Mouse (Mus musculus) forebrain, embryonic 15.5 days (tissue): ENCODE measurements around the gene Chpf. TPM values are rescaled to one million over a fixed set of nuclear protein-coding genes. Genes with fewer than 3 reads are reported as not detected.

Experiments
- ATAC-seq: fragments of 200-750 bp; cut with Nextera tagmentation; replicated peaks from 2 replicates; pipeline ENCODE4 v1.8.0; 2017; ENCODE audit warnings: mild to moderate bottlenecking, moderate TSS enrichment, moderate library complexity
- H3K27ac ChIP-seq: fragments of 300-500 bp; sonication (generic); replicated peaks from 2 replicates; pipeline ENCODE4 v1.5.1; 2015; ENCODE audit warnings: mild to moderate bottlenecking, inconsistent platforms
- H3K27me3 ChIP-seq: fragments of 300-500 bp; sonication (generic); 2 replicates; pipeline ENCODE4 v1.6.1; 2015; ENCODE audit warnings: inconsistent platforms
- H3K36me3 ChIP-seq: fragments of 300-500 bp; sonication (generic); 2 replicates; pipeline ENCODE4 v1.6.1; 2015; ENCODE audit warnings: mild to moderate bottlenecking, inconsistent platforms
- H3K4me1 ChIP-seq: fragments of 300-500 bp; sonication (generic); 2 replicates; pipeline ENCODE4 v1.6.1; 2015; ENCODE audit warnings: inconsistent platforms
- H3K4me2 ChIP-seq: fragments of 300-500 bp; sonication (generic); replicated peaks from 2 replicates; pipeline ENCODE4 v1.6.1; 2015; ENCODE audit warnings: mild to moderate bottlenecking, inconsistent platforms
- H3K4me3 ChIP-seq: fragments of 300-500 bp; sonication (generic); 2 replicates; pipeline ENCODE4 v1.5.1; 2015; ENCODE audit warnings: mild to moderate bottlenecking, inconsistent platforms
- H3K9ac ChIP-seq: fragments of 300-500 bp; sonication (generic); replicated peaks from 2 replicates; pipeline ENCODE4 v1.6.1; 2015; ENCODE audit warnings: mild to moderate bottlenecking, inconsistent platforms
- H3K9me3 ChIP-seq: fragments of 300-500 bp; sonication (generic); 2 replicates; pipeline ENCODE4 v1.6.1; 2016; ENCODE audit warnings: inconsistent platforms
- WGBS: fragments of 180-500 bp; shearing (Covaris S2); methylation state at CpG from one replicate; pipeline ENCODE4 v1.1.7; 2015; ENCODE audit warnings: mixed read lengths; 5-methylcytosine and 5-hydroxymethylcytosine counted together
- polyA plus RNA-seq: library from polyadenylated mRNA; unstranded; fragments of >200 nt; fragmentation: Nextera tagmentation; extraction: Ambion mirVana; gene quantifications from 2 replicates; pipeline ENCODE4 v1.2.1, GENCODE M21; 2015

The Chpf gene
- polyA plus RNA-seq, 1 experiment from 2014 or later: 29.2 TPM

DNA sequence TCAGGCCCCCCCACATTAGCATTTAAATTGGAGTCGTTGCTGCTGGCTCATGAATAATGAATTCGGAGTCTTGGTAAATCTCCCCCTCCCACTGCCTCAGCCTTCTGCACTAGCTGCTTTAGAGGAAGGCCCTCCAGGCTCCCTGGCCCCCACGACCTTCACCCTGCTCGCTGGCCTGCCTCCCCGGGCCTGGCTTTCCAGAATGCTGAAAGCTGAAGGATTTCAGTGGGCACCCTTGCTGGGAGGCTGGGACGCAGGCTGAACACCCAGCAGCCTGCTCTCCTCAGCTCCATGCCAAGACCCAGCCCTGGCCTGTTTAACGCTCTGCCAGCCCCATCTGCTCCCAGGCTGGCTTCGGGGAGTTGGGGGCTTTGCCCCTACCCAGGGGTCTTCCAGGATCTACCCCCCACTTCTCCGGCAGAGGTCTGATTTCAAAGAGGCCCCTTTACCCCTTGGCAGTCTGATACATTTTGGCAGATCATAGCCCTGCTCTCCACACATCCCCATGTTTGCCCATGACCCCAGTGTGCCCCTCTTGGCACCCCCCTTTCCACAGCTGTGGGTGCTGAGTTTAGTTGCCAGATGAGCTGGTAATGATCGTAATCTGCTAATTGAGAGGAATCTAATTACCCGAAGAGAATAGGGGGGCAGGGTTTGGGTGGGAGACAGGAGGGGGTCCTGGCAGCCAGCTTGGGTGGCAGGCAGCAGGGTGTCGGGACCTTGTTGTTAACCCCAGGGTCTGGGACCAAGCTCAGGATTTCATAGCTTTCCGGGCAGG is 35.7 kb downstream of the Chpf start:
- no peak overlapping the region for H3K9ac ChIP-seq
- WGBS: 17% methylated on average over 13 of the region's 13 CpGs
- H3K4me2 ChIP-seq: 0 out of 2 replicates have a peak overlapping the region, but pooled peaks have one; percentile 2
- H3K4me1 ChIP-seq: peaks cover 64% of the 10 kb centered on the region
- peak overlapping the region; percentile 75 for H3K27ac ChIP-seq
- no peaks in the 10 kb centered on the region for H3K36me3 ChIP-seq
- H3K4me3 ChIP-seq: no peak overlapping the region
- no peaks in the 10 kb centered on the region for H3K9me3 ChIP-seq
- peaks cover 9% of the 10 kb centered on the region; the same call in 1 of the 2 replicates for H3K27me3 ChIP-seq
- peak; percentile 47 for ATAC-seq

DNA sequence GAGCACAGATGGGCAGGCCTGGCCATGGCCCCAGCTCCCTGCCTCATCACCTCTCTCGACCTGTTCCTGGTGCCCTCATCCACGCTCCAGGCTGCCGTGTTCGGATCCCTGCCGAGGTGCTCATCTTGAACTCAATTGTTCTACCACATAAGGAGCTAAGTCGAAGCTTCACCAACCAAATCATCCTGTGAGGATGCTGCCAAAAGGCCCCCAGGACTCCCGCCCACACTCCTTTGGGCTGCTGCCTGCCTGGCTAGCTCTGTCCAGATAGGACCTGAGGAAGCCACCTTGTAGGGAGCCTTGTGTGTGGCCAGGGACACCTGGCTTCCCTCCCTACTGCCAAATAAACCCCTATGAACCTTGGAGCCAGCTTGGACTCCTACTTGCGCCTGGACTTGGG is 36.3 kb downstream of the Chpf start:
- peaks cover 58% of the 10 kb centered on the region for H3K4me1 ChIP-seq

DNA sequence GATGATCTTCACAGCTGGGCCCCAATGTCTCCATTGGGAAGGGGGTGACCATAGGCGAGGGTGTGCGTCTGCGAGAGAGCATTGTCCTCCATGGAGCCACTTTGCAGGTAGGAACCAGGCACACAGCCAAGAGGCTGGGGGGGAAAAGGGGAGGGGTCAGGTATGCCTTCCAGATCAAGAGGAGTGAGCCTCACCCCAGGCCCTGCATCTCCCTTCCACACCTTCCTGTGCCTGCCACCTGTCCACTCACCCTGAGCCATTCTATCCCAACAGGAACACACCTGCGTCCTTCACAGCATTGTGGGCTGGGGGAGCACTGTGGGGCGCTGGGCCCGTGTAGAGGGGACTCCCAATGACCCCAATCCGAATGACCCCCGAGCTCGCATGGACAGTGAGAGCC is 36.9 kb downstream of the Chpf start:
- Histone ChIP-seq H3K9ac (no peak overlapping the region), H3K4me1 (peaks cover 52% of the 10 kb centered on the region), H3K9me3 (no peaks in the 10 kb centered on the region), H3K4me3 (no peak overlapping the region), H3K4me2 (no peak overlapping the region), H3K36me3 (no peaks in the 10 kb centered on the region), H3K27me3 (peaks cover 6% of the 10 kb centered on the region; the same call in 1 of the 2 replicates), H3K27ac (no peak overlapping the region)
- WGBS: 81% methylated on average over 9 of the region's 9 CpGs
- ATAC-seq: no peak

More for the DNA sequence above, 36.3 kb downstream of the Chpf start:
- ATAC-seq: no peak; the same call in 1 of the 2 replicates
- Histone ChIP-seq H3K27ac (peak overlapping the region; percentile 75), H3K27me3 (peaks cover 6% of the 10 kb centered on the region; the same call in 1 of the 2 replicates), H3K4me3 (no peak overlapping the region), H3K36me3 (no peaks in the 10 kb centered on the region), H3K4me2 (0 out of 2 replicates have a peak overlapping the region, but pooled peaks have one; percentile 2), H3K9me3 (no peaks in the 10 kb centered on the region), H3K9ac (no peak overlapping the region)
- WGBS: 24% methylated on average over 8 of the region's 8 CpGs

DNA sequence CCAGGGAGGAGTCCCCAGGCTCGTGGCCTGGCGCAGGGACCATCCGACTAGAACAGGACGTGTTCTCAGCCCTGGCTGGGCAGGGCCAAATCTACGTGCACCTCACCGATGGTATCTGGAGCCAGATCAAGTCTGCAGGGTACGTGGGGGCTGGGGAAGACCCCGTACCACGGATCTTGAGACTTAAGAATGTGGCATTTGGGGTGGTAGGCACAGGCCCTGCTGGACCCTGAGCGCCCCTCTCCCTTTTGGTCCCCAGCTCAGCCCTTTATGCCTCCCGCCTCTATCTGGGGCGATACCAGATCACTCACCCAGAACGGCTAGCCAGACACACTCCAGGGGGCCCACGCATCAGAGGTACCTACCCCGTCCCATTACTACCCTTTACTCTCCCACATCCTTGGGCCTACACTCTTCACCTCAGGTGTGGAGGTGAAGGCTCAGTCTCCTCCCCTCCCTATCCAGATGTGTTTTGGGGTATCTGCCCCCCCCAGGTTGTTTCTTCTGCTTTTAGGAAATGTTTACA is 37.6 kb downstream of the Chpf start:
- no peak overlapping the region for H3K4me3 ChIP-seq
- H3K9ac ChIP-seq: no peak overlapping the region
- peaks cover 47% of the 10 kb centered on the region for H3K4me1 ChIP-seq
- no peaks in the 10 kb centered on the region for H3K9me3 ChIP-seq
- WGBS: 86% methylated on average over 15 of the region's 15 CpGs
- H3K27me3 ChIP-seq: 0 out of 2 replicates have a peak, but pooled peaks cover under 1% of the 10 kb centered on the region
- no peak for ATAC-seq
- no peaks in the 10 kb centered on the region for H3K36me3 ChIP-seq
- no peak overlapping the region for H3K27ac ChIP-seq
- no peak overlapping the region for H3K4me2 ChIP-seq

DNA sequence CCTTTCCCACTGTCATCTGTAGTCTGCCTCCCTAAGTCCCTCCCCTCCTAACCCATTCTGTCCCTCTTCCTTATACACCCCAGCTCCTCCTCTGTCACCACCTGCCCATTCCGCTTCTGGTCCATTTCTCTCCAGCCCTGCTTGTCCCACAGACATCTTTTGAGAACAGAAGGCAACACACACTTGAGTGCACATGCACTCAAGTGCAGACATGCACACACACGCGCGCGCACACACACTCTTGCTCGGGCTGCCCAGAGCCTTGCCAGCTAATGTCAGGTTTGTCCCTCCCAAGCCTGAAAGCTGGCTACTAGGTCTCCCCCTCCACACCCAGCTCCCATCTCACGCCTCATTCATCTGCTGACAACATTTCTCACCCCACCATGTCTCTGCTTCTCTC is 38.4 kb downstream of the Chpf start:
- Histone ChIP-seq H3K9ac (no peak overlapping the region), H3K36me3 (no peaks in the 10 kb centered on the region), H3K27me3 (no peaks in the 10 kb centered on the region), H3K27ac (no peak overlapping the region), H3K4me1 (peaks cover 43% of the 10 kb centered on the region), H3K4me3 (no peak overlapping the region), H3K9me3 (no peaks in the 10 kb centered on the region), H3K4me2 (no peak overlapping the region)
- no peak for ATAC-seq
- 84% methylated on average over 7 of the region's 7 CpGs for WGBS

DNA sequence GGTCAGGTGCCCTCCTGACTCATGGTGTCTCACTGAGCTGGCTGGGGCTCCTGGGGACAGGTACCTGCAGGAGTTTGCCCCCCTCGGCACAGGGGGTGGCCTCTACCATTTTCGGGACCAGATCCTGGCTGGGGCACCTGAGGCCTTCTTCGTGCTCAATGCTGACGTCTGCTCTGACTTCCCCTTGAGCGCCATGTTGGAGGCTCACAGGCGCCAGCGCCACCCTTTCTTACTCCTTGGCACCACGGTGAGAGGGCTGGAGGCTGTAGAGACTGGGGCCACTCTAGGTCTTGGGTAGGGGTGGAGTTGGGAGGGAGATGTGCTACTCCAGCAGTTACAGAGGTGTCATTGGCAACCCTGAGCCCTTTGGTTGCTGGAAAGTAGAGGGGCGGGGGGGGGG is 40.3 kb downstream of the Chpf start:
- Histone ChIP-seq H3K27ac (no peak overlapping the region), H3K4me1 (peaks cover 27% of the 10 kb centered on the region)

DNA sequence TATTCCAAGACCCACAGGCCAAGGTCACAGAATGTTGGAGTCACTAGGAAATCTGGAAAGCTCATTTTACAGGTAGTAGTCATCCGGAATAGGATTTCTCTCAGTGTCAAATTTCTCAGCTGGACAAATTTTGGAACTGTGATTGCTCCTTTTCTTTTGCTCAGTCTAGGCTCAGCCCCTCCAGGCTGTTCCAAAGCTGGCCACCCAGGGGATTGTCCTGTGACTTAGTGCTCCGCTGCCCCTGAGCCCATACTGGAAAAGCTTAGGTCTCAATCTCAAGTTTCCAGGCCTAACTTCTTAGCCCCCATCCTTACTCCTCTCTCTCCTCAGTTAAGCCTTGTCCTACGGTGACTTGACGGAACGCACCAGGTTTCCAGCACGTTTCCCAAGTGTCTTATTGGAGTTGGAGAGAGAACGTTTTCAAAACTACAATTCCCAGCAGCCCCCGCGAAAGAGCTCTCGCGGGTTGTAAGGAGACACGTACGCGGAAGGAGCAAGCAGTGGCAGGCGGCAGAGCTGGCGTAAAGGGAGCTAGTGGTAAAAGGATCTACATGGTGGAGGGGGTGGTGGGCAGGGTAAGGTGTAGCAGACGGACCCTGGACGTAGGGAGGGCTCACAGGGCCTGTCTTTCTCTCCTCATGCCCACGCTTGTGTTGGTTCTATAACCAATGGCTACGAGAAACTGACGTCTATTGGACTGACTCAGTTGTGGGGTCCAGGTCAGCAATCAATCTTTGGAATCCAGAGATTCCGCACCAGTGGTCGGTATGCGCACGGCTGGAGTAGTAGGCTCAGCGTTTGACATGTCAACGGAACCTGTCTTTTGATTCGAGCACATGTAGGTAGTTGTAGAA is 43.4 kb downstream of the Chpf start, which contains the start of gene Gmppa:
Gene Gmppa, plus strand, starts transcription at position 456 of the 854 bp plus-strand sequence.
- no peaks in the 10 kb centered on the region for H3K36me3 ChIP-seq
- H3K9me3 ChIP-seq: no peaks in the 10 kb centered on the region
- peak; percentile 91 for ATAC-seq
- H3K4me3 ChIP-seq: peak within 1 kb of the TSS; percentile 65
- peak within 1 kb of the TSS; percentile 64 for H3K4me2 ChIP-seq
- H3K4me1 ChIP-seq: peaks cover 9% of the 10 kb centered on the region
- H3K27ac ChIP-seq: peak within 1 kb of the TSS; percentile 69
- H3K27me3 ChIP-seq: no peaks in the 10 kb centered on the region
- WGBS: 6% methylated on average over 28 of the region's 28 CpGs
- peak within 1 kb of the TSS; percentile 72 for H3K9ac ChIP-seq

More for the DNA sequence above, 40.3 kb downstream of the Chpf start:
- Histone ChIP-seq H3K4me3 (no peak overlapping the region), H3K9ac (no peak overlapping the region), H3K9me3 (no peaks in the 10 kb centered on the region), H3K4me2 (no peak overlapping the region), H3K36me3 (no peaks in the 10 kb centered on the region), H3K27me3 (no peaks in the 10 kb centered on the region)
- ATAC-seq: no peak
- WGBS: 78% methylated on average over 8 of the region's 9 CpGs

DNA sequence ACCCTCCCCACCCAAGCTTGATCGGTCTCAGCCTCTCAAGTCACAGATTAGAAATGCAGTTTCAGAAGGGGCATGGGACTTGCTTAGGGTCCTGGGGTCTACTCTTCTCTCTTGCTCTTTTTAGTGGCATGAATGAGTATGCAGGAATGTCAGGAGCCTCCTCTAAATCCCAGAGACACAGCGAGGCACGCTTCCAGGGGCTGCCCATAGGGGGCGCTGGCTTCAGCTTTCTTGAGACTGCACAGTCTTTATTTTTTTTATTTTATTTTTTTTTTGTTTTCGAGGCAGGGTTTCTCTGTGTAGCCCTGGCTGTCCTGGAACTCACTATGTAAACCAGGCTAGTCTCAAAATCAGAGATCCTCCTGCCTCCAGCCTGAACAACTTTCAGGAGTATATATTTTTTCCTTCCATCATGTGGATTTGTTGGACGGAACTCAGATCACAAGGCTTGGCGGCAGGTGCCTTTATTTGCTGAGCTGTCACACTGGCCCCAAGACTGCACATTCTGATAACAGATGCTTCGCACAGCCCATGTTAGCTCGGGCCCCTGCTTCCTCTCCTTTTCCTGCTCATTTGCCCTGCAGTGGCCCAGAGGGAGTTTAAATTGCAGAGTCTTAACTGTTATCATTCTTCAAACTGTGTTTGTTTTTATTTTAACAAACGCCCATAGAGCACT is 53.2 kb downstream of the Chpf start:
- no peak for ATAC-seq
- Histone ChIP-seq H3K27me3 (peaks cover 38% of the 10 kb centered on the region), H3K27ac (no peak overlapping the region), H3K4me2 (no peak overlapping the region), H3K4me1 (peaks cover 16% of the 10 kb centered on the region), H3K4me3 (no peak overlapping the region), H3K36me3 (no peaks in the 10 kb centered on the region), H3K9ac (no peak overlapping the region), H3K9me3 (no peaks in the 10 kb centered on the region)
- WGBS: 35% methylated on average over 10 of the region's 10 CpGs

Other genes with a start within 250 kb of the Chpf start
- gene A630095N17Rik, start 247.2 kb downstream of the Chpf start, polyA plus RNA-seq: not detected in 2 replicates
- gene Dnajb2, start 242.9 kb downstream of the Chpf start, polyA plus RNA-seq: 53.0 and 54.0 TPM in 2 replicates
- 6.9 and 8.7 TPM in 2 replicates for gene Ptprn, start 214.8 kb downstream of the Chpf start, polyA plus RNA-seq
- 38.6 and 51.0 TPM in 2 replicates for gene Resp18, start 200.9 kb downstream of the Chpf start, polyA plus RNA-seq
- 162 and 163 TPM in 2 replicates for gene Dnpep, start 161.3 kb downstream of the Chpf start, polyA plus RNA-seq
- 1.0 and 1.2 TPM in 2 replicates for gene Des, start 119.0 kb downstream of the Chpf start, polyA plus RNA-seq
- 9.9 and 11.4 TPM in 2 replicates for gene Speg, start 104.0 kb downstream of the Chpf start, polyA plus RNA-seq
- gene Gmppa, start 43.4 kb downstream of the Chpf start, polyA plus RNA-seq: 62.3 and 77.8 TPM in 2 replicates
- gene Asic4, start 28.9 kb downstream of the Chpf start, polyA plus RNA-seq: 2.8 and 4.1 TPM in 2 replicates
- 53.4 and 55.4 TPM in 2 replicates for gene Tmem198, start 225 bp upstream of the Chpf start, polyA plus RNA-seq
- gene Obsl1, start 27.1 kb upstream of the Chpf start, polyA plus RNA-seq: 21.7 and 21.9 TPM in 2 replicates
- 13.8 and 15.0 TPM in 2 replicates for gene Inha, start 27.8 kb upstream of the Chpf start, polyA plus RNA-seq
- gene Stk11ip, start 42.2 kb upstream of the Chpf start, polyA plus RNA-seq: 19.6 and 20.1 TPM in 2 replicates
- gene Slc4a3, start 67.0 kb upstream of the Chpf start, polyA plus RNA-seq: 35.2 and 35.9 TPM in 2 replicates